Mouse (Mus musculus): ENCODE data around the gene Sgsh.

- TF ChIP-seq CTCF (IDR thresholded peaks at IDR 0.05; ENCODE audit: low read depth, low read length) (no peak), GATA2 (IDR thresholded peaks at IDR 0.05; ENCODE audit: borderline replicate concordance, low read depth, low read length) (no peak), GATA1 (IDR thresholded peaks at IDR 0.05; ENCODE audit: borderline replicate concordance, low read length) (no peak)
Measured at GRCm38 (mm10) chr11:119300986-119301385, 54.4 kb downstream of the Sgsh start.

Measured in G1E (cell line).